Mouse (Mus musculus) thymus, postnatal 0 days (tissue): Measurements from ENCODE around the gene Atg4b. TPM values are rescaled to one million over a fixed set of nuclear protein-coding genes. Genes with fewer than 3 reads are reported as not detected.
"Not testable (repeated sequence)": the region's sequence is repeated elsewhere in the genome, so short reads cannot be mapped to it uniquely, and the experiment has no call there.

Source experiments
- DNase-seq: peaks from one replicate; pipeline ENCODE4 v3.0.0-alpha.2; 2015; ENCODE audit warnings: low spot score
- polyA plus RNA-seq: library from polyadenylated mRNA; unstranded; fragments of >200 nt; fragmentation: Nextera tagmentation; extraction: Ambion mirVana; gene quantifications from 2 replicates; pipeline ENCODE4 v1.2.1, GENCODE M21; 2015

Gene Atg4b
- polyA plus RNA-seq, 1 experiment from 2014 or later: 76.0 TPM

- no peak for DNase-seq
Measured at GRCm38 (mm10) chr1:93755618-93756017, 4.3 kb downstream of the Atg4b start.

GRCm38 (mm10) chr1:93756154-93756553 lies 4.9 kb downstream of the Atg4b start:
- DNase-seq: no peak

GRCm38 (mm10) chr1:93760076-93760475 lies 8.8 kb downstream of the Atg4b start:
- DNase-seq: no peak

- not testable (repeated sequence) for DNase-seq
Measured at GRCm38 (mm10) chr1:93763531-93763930, 12.2 kb downstream of the Atg4b start.

- DNase-seq: no peak
Measured at GRCm38 (mm10) chr1:93764871-93765591, 13.7 kb downstream of the Atg4b start.

- DNase-seq: no peak
Measured at GRCm38 (mm10) chr1:93767600-93767999, 16.3 kb downstream of the Atg4b start.

GRCm38 (mm10) chr1:93769901-93770300 lies 18.6 kb downstream of the Atg4b start:
- DNase-seq: no peak

GRCm38 (mm10) chr1:93776686-93777085 lies 25.4 kb downstream of the Atg4b start:
- DNase-seq: no peak

DNA sequence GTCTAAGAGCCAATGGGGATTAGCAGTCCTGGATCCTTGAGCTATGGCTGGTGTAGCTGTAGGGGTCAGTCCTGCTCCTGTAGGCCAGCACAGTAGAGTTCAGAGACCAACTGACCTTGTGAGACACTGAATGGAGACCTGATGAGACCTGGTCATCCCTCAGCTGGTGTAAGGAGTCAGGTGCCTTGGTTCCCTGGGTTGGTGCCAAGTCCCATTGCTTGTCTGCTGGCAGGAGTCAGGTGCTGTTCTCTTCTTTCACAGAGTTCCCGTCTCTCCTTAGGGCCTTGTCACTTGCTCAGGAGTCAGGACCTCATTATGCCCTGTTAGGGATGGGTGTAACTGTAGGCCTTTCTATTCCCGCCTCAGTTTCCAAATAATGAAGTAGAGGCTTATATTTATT lies 35.6 kb downstream of the Atg4b start:
- DNase-seq: no peak

GRCm38 (mm10) chr1:93794526-93794925 lies 43.2 kb downstream of the Atg4b start:
- DNase-seq: no peak

GRCm38 (mm10) chr1:93795886-93796285 lies 44.6 kb downstream of the Atg4b start:
- no peak for DNase-seq

GRCm38 (mm10) chr1:93800670-93801503 lies 49.6 kb downstream of the Atg4b start:
- DNase-seq: no peak

GRCm38 (mm10) chr1:93801741-93802238 lies 50.5 kb downstream of the Atg4b start, which contains the start of gene Dtymk:
Gene Dtymk (minus strand): TSS chr1:93801934.
- DNase-seq: peak; percentile 96

- no peak for DNase-seq
Measured at GRCm38 (mm10) chr1:93802771-93803170, 51.5 kb downstream of the Atg4b start.

- peak; percentile 98 for DNase-seq
Measured at GRCm38 (mm10) chr1:93803556-93804507, 52.5 kb downstream of the Atg4b start, which contains the start of gene Ing5. Gene Ing5 (plus strand): TSS chr1:93803965.

- DNase-seq: no peak
Measured at GRCm38 (mm10) chr1:93804818-93805217, 53.5 kb downstream of the Atg4b start.

- no peak for DNase-seq
Measured at GRCm38 (mm10) chr1:93805221-93805951, 54.1 kb downstream of the Atg4b start.

- no peak for DNase-seq
Measured at GRCm38 (mm10) chr1:93808871-93809270, 57.6 kb downstream of the Atg4b start.

DNA sequence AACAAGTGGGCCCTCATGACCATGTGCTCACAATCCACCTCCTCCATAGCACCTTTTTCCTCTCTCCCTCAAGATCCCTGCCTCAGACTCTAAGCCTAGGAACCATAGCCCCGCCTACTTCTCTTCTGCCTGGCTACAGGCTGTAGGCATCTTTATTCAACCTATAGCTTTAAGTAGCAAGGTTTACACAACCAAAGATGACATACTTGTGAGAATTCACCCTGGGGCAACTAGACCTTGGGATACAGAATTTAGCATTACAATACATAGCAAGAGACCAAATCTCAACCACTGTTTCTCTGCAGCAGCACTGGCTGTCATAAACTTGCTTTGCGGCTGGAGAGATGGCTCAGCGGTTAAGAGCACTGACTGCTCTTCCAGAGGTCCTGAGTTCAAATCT lies 58.7 kb downstream of the Atg4b start:
- no peak for DNase-seq

DNA sequence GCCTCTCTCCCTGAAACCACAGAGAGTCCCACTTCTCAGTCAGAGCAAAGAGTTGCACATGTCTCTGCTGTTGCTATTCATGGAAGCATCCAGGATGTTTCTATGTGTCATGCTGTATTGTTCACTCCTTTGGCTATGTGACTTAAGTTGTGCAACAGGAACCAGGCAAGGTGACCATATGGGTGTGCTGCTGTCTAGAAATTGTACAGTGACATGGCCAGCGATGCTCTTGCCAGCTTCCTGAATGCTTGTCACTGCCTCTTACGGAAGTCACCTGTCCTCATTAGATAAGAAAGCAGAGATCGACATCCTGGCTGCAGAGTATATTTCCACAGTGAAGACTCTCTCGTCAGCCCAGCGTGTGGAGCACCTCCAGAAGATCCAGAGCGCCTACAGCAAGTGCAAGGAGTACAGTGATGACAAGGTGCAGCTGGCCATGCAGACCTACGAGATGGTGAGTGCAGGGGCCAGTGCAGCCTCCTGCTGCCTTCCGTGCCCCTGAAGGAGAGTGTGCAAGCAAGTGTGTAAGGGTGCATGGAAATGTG lies 60.3 kb downstream of the Atg4b start:
- no peak for DNase-seq
